Mouse (Mus musculus) ES-E14 (cell line): ENCODE measurements at regions not wholly inside any gene's neighbourhood (a gene's known extent, or its start where the extent isn't known, plus 50 kb on each side); places are given as distances from the start of the nearest gene placed in this dataset.

ENCODE experiments used
- CHD2 ChIP-seq: IDR thresholded peaks from 2 replicates; pipeline ENCODE4 v1.6.1; 2014; ENCODE audit warnings: mild to moderate bottlenecking, low read depth, low read length, inconsistent platforms
- HCFC1 ChIP-seq: IDR thresholded peaks from 2 replicates; pipeline ENCODE4 v1.6.1; 2012; ENCODE audit warnings: low read length, inconsistent platforms, borderline replicate concordance; ENCODE audit not compliant: insufficient read depth
- MAFK ChIP-seq: IDR thresholded peaks from 2 replicates; pipeline ENCODE4 v1.6.1; 2014; ENCODE audit warnings: mild to moderate bottlenecking, low read depth, low read length, inconsistent platforms; ENCODE audit not compliant: insufficient read depth
- ZC3H11A ChIP-seq: IDR thresholded peaks from 2 replicates; pipeline ENCODE4 v1.6.1; 2012; ENCODE audit warnings: low read depth, mild to moderate bottlenecking, inconsistent platforms, low read length, borderline replicate concordance
- ZNF384 ChIP-seq: IDR thresholded peaks from 2 replicates; pipeline ENCODE4 v1.6.1; 2012; ENCODE audit warnings: low read depth, low read length, inconsistent platforms

DNA sequence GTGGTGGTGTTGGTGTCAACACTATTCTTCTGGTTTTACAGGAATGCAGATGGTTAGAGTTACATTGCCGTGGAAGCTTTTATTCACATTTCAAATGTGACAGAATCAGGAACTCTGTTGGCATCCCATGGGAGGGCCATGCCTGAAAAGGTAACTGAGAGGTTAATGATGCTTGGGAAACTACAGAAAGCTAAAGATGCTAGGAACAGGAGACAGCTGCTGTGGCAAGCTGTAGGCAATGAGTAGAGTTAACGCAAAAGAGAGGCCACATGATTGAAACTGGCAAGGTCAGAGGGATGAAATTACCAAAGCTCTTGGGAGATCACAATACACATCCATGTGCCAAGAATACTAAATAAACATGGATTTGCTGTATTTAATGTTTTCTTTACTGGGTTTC lies 886.4 kb downstream of the Stpg2 start:
- TF ChIP-seq CHD2: no peak
- no peak for TF ChIP-seq MAFK
- TF ChIP-seq ZC3H11A: no peak
- TF ChIP-seq HCFC1: no peak
- no peak for TF ChIP-seq ZNF384
